Mouse (Mus musculus) erythroid progenitor cell, adult 5-6 weeks (primary cell): ENCODE measurements around the gene Col5a1. TPM values are rescaled to one million over a fixed set of nuclear protein-coding genes. Genes with fewer than 3 reads are reported as not detected.

ENCODE experiments used
- ATAC-seq: replicated peaks from 2 replicates; pipeline ENCODE4 v1.8.0; 2016; ENCODE audit warnings: moderate number of reproducible peaks, mild to moderate bottlenecking, moderate TSS enrichment, inconsistent platforms; ENCODE audit not compliant: poor library complexity, low FRiP score, severe bottlenecking
- total RNA-seq, 2 experiments: library from RNA; stranded (forward) in 1 of 2; stranded (reverse) in 1 of 2; fragments of 150-400 nt in 1 of 2; fragments of 186-747, 209-891 nt in 1 of 2; gene quantifications; 2 replicates each; pipeline versions ENCODE4 v1.2.3 to v1.2.4; 2015 to 2017; ENCODE audit warnings: low replicate concordance in 2 of 2

The Col5a1 gene
- total RNA-seq, 2 experiments from 2014 or later, result 7.0 to 10.9 TPM

- no peak for ATAC-seq
Measured at GRCm38 (mm10) chr2:27916316-27916715, 30.1 kb downstream of the Col5a1 start.

DNA sequence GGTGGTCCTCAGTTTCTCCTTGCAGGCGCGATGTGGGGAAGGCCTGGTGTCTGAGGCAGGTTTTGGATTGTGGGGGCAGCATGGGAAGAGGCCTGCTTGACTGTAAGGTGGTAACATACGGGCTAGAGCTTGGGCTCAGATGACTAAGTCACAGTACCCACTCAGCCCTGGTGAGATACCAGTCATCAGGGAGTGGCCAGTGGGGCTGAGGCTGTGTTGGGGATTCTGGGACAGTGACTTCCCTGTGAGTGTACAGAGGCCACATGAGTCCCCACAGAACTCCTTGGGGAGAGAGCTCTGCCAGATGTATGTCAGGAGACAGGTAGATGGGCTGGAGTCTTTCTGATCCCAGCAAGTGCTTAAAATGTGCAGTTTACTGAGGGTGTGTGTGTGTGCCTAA lies 31.0 kb downstream of the Col5a1 start:
- ATAC-seq, result no peak

- no peak for ATAC-seq
Measured at GRCm38 (mm10) chr2:27918106-27918505, 31.9 kb downstream of the Col5a1 start.

GRCm38 (mm10) chr2:27919309-27919850 lies 33.2 kb downstream of the Col5a1 start:
- ATAC-seq, result no peak

GRCm38 (mm10) chr2:27922053-27922452 lies 35.8 kb downstream of the Col5a1 start:
- ATAC-seq, result no peak

DNA sequence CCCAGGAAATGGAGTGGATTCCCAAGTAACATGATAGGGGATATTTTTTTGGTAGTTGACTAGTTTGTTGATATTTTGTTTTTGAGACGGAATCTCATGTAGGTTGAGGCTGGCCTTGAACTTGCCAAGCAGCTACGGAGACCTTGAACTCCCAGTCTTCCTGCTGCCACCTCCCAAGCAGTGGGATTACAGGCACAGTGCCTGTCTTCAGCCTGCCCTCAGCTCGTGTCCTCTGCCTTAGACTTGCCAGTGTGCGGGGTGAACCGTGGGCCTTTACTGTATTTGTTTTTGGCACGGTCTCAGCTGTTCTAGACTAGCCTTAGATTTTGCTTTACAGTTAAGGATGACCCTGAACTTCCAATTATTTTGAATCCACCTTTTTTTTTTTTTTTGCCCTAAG lies 37.5 kb downstream of the Col5a1 start:
- no peak for ATAC-seq

GRCm38 (mm10) chr2:27924463-27924862 lies 38.2 kb downstream of the Col5a1 start:
- ATAC-seq, result no peak

GRCm38 (mm10) chr2:27926478-27927165 lies 40.4 kb downstream of the Col5a1 start:
- no peak for ATAC-seq

DNA sequence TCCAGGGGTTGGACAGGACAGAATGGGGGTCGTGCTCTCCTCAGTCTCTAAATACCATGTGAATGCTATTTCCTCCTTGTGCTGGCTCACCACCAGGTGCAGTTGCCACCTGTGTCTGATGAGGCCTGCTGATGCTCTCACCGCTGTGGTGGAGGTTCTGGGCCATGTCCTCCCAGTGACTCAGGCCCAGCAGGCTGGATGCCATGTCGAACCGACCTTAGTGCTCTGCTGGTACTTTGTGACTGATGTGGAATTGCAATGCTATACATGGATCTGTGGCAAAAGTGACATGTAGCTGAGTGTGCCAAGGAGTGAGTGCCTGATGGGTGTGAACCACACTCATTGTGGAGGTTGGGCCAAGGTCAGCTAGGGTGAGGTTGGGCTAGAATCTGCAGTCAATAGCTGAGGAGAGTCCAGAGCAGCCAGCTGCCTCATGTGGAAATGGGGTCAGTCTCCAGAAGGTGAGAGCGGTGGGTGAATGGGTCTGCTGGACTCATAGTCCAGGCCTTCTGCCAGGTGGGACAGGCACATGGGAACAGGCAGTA lies 44.3 kb downstream of the Col5a1 start:
- ATAC-seq, result no peak

DNA sequence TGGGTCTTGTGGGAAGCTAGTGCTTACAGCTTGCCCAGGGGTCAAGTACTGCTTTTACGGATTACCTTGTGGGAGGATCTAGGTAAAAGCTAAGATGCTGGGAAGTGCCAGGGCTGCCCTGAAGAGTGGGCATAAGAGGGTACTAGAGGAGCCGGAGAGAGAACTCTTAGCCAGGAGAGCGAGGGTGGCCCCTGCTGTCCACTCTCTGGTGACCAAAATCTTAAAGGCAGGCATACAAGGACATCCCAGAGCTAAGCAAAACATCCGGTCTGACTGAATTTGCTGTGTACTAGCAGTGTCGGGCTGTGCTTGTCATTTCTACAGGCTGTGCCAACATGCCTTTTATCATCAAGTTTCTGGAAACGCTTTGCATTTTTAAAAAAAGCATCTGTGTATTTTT lies 44.9 kb downstream of the Col5a1 start:
- no peak for ATAC-seq

GRCm38 (mm10) chr2:27931971-27932370 lies 45.7 kb downstream of the Col5a1 start:
- no peak for ATAC-seq

GRCm38 (mm10) chr2:27934269-27934668 lies 48.0 kb downstream of the Col5a1 start:
- no peak for ATAC-seq

- ATAC-seq, result no peak
Measured at GRCm38 (mm10) chr2:27934831-27935230, 48.6 kb downstream of the Col5a1 start.

DNA sequence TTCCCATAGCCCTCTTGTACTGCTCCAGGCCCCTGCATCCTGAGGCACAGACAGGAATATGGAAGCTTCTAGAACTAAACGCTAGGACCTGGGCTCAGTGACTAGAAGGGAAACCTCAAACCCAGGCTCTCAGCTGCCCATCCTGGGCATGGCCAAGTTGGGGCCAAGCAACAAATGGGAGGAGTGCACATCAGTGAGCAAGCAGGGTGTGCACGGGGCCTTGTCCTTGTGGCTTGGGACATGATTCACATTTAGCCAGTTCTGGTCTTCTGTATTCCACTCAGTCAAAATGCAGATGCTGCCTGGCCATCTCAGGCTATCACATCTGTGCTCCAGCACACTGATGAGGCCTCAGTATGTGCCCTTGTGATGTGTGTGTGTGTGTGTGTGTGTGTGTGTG lies 49.2 kb downstream of the Col5a1 start:
- ATAC-seq, result no peak

DNA sequence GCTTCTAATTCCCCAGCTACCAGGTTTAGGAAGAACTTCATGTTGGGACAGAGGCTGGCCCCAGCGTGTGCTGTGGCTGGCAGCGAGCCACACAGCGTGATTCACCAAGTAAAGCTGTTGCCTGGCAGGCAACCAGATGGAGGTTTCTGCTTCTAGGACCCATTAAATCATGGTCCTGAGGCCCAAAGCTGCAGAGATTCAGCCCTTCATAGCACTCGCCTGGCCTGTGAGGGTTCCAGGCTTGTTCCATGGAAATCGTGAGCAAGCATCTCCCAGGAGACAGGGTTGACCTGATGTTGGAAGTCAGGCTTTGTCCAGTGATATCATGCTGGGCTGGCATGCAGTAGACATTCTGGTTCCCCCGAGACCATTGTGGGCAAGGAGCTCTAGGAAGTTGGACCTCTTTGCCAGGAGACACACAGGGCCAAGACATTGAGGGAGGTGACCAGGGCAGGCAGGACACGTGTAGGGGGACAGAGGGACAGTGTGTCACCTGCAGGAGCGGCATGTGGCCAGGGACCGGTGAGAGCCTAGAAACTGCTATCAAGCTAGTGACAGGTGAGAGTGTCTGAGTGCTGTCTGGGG lies 50.5 kb downstream of the Col5a1 start:
- no peak for ATAC-seq

- no peak for ATAC-seq
Measured at GRCm38 (mm10) chr2:27939433-27939832, 53.2 kb downstream of the Col5a1 start.

- no peak for ATAC-seq
Measured at GRCm38 (mm10) chr2:27940144-27940543, 53.9 kb downstream of the Col5a1 start.

DNA sequence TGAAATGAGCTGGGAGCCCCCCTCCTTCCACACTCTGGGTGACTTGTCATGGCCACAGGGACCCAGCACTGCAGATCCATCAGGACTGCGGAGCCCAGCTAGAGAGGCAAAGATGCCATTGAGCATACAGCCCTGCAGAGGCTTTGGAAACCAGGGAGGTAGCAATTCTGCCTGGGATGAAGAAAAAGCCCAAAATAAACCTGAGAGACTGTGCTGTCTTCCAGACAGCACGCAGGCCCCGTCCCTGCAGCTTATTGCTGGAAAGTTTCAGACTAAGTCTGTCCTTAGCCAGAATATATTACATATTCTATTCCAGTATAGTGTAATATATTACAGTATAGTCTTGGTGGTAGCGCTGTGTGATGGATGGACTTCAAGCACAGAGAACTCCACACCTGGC lies 61.0 kb downstream of the Col5a1 start:
- ATAC-seq, result no peak

GRCm38 (mm10) chr2:27947917-27948316 lies 61.7 kb downstream of the Col5a1 start:
- no peak for ATAC-seq

DNA sequence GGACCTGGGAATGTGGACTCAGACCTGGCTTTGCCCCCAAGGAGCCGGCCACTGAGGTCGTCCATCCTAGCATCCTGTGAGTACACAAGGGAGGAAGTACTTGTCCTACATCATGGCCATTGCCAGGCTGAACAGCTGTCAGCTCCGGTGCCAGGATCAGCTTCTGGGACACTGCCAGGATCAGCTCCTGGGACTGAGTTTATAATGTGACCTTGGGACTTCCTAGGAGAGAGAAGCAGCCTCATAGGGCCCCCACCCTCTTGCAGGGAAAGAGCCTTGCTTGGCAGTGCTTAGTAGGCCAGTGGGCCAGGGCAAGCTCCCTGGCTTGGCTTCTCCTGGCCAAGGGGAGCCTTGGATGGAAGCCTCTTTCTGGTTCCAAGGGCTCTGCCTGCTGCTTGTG lies 67.6 kb downstream of the Col5a1 start:
- no peak for ATAC-seq

DNA sequence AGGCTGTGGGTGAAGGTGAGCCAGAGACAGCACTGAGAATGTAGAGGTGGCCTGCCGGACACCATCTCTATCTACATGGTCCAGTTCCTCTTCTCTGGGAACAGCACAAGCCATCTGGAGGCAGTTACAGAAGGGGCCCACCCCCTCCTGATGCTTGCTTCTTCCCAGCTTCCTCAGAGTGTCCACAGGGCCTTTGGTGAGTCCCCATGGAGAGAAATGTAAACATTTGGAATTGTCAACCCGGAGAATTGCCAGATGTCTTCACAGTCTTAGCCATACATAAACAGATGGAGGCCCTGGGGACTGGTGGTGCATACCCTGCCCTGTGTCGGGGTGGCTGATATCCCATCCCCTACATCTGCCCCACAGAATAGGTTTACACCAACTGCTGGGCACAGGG lies 68.7 kb downstream of the Col5a1 start:
- no peak for ATAC-seq
